Mouse (Mus musculus): Measurements from ENCODE around the gene Dock1.

Gene Dock1

GRCm38 (mm10) chr7:134751496-134751895 lies 81.0 kb downstream of the Dock1 start:
- DNase-seq (ENCODE audit: inconsistent ontology term), result no peak

DNA sequence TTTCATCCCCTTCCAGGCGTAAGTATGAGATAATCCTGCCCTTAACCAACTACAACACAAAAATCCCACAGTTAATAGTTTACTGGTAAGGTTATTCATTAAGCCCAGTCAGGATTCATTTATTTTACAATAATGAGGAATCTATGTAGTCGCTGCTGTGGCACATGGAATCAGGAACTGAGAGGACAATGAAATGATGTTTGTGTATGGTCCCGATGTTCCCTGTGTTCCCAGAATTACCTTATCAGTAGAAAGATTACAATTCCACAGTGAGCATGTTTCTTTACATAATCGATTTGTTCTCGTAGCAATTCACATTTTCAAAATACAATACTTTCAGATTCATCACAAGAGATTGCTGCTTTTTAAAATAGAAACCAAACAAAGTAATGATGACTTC lies 83.0 kb downstream of the Dock1 start:
- DNase-seq (ENCODE audit: inconsistent ontology term), result no peak

DNA sequence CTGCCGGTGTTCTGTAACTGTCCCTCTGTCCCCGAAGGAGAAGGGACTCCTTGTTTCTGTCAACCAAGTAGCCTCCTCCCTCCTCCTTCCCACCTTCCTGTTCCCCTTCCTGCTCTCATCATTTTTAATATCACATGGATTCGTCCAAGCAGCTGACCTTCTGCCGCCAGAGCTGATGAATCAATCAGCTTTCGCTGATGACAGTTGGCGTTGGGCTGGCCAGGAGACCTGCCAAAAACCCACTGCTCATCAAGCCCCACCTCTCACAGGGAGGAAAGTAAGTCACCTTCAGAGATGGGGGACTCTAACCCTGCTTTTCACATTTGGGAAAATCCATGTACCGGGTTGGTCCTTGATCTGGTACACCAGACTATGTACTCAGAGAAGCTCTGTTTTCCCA lies 87.2 kb downstream of the Dock1 start:
- DNase-seq (ENCODE audit: inconsistent ontology term), result no peak

- no peak for DNase-seq (ENCODE audit: inconsistent ontology term)
Observed at GRCm38 (mm10) chr7:134761799-134762198, 91.3 kb downstream of the Dock1 start.

GRCm38 (mm10) chr7:134765130-134765529 lies 94.7 kb downstream of the Dock1 start:
- DNase-seq (ENCODE audit: inconsistent ontology term), result no peak

DNA sequence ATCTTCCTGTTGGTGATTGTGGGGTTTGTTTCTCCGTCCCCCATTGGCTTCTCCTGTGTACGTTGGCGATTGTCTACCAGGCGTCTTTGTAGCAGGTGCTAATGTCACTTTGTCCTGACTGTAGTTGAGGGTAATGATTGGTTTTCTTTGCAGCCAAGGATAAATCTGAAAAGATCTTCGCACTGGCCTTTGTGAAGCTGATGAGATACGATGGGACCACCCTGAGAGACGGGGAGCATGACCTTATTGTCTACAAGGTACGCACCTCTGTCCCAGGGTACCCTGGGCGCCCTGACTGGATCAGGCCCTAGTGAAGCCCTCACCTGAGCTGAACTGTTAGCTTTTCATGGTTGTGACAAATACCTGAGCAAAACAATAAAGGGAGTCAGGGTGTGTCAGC lies 100.9 kb downstream of the Dock1 start:
- DNase-seq (ENCODE audit: inconsistent ontology term), result no peak

DNA sequence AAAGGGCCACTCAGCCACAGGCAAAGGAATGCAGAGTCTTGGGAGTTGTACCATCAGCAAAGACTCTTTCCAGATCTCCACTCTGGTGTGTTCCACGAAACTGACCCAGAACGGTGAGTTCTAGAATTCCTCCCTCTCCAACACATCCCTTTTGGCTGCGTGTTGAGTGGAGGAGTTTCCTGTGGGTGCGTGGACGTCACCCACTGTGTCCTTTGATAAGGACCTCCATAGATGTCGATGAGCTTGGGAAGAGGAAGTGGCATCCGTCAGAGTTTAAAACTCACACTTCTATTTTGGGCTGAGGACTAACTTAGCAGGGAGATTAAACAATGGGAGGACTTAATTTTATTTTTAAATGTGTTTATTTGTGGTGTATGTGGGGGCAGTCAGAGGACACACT lies 101.9 kb downstream of the Dock1 start:
- no peak for DNase-seq (ENCODE audit: inconsistent ontology term)

DNA sequence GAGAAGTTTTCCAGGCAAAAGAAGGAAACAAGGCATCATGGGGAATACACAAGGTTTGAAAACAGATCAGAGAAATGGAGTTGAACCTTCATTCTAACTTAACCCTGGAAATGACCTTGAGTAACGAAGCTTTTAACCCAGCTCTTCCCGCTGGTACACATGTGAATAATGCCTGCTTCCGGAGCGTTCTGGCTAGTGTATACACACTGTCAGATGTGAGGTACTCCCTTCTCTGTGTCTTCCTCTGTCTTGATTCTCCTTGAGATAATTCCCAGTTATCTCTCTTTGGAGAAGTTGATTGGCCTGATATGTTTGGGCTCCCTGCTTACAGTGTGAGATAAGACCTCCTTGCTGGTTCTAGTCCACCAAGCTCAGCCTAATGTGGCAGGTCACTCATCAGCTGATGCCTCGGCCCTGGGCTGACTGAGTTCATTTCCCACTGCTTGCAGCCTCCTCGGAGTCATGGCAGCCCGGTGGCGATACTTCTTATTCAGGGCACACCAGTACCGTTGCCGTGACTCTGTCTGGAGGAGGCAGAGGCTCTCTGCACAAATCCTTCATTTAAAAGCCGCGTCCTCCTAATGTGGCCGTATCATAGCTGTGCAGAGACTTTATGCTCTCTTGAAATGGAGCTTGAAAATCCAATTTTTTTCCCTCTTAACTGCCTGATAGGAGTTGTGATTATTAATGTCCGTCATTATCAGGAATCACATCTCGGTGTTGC lies 102.6 kb downstream of the Dock1 start:
- DNase-seq (ENCODE audit: inconsistent ontology term), result no peak

DNA sequence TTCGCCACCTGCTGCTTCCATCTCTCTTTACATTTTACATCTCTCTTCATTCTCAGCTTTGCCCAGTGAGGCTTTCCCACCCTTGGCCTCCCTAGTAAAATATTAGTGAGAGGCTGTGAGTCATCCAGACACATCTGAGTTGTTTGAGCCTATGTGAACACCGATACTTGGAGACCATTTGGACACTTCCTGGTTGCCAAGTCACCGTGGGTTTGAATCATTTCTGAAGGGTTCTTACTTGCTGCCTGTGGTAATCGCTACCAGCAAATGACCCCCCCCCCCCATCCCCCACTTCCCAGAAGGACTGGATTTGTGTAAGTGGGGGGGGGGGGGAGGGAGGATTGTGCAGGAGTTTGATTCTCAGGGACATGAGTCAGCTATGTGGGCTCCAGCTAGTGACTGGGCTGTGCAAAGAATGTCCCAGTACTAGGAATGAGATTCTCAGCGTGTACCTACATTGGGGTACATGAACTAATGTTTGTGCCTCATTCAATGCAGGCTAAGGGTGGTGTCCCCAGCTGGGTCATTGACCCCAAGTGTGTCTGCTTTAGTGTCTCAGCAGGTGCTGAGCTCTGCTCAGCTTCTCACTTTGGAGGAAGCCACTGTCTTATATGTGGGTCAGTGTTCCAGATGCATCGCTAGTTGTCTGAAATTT lies 103.4 kb downstream of the Dock1 start:
- peak; percentile 80 for DNase-seq (ENCODE audit: inconsistent ontology term)

DNA sequence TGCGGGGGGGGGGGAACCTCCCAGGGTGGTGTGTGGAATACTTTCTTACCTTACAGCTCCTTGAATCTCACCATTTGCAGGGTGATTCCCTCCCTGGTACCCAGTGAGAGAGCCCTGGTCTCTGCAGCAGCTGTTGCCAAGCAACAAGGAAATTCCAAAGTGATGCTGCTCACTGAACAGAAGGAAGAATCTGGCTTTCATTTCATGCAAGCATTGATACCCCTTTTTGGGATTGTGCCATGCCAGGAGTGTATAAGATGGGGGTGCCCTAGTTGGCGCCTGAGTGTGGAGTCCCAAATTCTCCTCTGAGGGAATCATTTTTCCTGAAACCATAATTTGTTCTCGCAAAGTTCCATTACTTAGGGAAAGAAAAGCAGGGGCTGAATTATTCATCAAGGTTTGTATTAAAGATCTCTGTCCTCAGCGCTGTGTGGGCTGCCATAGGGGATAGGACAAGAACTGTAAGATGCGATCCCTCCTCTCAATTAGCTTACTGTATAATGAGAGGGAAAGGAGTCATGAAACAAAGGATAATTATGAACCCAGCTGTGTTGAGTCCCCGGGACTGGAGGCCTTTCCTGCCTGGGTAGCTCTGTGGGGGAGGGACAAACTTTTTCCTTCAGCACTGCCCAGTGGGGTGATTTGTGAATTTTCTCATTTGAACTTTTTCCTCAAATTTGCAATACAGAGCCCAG lies 104.2 kb downstream of the Dock1 start:
- DNase-seq (ENCODE audit: inconsistent ontology term), result peak; percentile 35

GRCm38 (mm10) chr7:134775671-134776070 lies 105.2 kb downstream of the Dock1 start:
- peak; percentile 6 for DNase-seq (ENCODE audit: inconsistent ontology term)

DNA sequence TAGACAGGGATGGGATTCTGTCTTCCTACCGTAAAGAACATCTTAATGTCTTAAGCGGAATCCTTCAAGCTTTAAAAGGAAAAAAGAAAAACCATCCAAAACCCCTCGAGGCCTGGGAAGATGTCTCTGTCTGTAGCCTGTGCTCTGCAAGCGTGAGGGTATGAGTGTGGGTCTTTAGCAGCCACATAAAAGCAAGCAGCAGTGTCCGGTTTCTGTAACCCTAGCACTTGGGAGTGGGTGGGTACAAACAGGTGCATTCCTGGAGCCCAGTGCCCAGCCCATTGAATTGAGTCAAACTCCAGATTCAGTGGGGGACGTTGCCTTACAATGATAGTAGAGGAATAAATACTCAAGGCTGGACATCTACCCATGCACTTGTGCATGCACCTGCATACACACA lies 105.9 kb downstream of the Dock1 start:
- DNase-seq (ENCODE audit: inconsistent ontology term), result no peak

DNA sequence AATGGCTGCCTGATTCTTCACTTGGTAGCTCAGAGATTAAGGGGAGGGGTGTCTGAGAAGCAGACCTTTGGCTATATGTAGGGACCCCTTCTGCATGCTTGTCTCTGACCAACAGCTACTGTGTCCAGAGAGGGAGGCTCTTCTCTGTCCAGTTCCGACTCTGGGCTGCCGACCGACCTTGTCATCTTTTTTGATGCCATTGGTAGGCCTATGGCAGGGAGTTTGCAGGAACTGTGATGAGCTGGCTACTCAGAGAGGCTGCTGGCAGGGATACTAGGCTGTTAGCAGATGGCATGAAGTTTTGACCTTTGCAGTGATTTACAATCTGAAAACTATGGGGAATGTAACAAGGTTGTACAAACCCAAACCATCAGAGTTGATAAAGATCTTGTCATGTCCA lies 109.3 kb downstream of the Dock1 start:
- DNase-seq (ENCODE audit: inconsistent ontology term), result no peak

- DNase-seq (ENCODE audit: inconsistent ontology term), result no peak
Observed at GRCm38 (mm10) chr7:134787110-134787509, 116.7 kb downstream of the Dock1 start.

GRCm38 (mm10) chr7:134794889-134795288 lies 124.4 kb downstream of the Dock1 start:
- no peak for DNase-seq (ENCODE audit: inconsistent ontology term)

DNA sequence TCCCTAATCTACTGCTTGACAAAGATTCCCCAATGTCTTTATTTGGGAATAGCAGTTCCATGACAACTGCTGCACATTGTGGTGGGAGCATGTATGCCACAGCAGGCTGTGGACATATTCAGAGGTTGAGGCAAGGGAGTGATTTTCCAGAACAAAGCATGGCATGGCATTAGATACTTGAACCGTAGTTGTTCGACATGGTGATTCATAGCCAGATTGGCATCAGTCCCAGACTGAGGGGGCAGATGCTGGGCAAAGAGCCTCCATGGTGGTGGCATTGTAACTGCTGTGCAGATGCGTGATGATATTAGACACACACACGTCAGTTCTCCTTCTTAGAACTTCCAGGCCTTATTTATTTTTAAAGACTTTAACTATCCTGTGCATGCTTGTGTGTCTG lies 129.6 kb downstream of the Dock1 start:
- DNase-seq (ENCODE audit: inconsistent ontology term), result peak; percentile 89

DNA sequence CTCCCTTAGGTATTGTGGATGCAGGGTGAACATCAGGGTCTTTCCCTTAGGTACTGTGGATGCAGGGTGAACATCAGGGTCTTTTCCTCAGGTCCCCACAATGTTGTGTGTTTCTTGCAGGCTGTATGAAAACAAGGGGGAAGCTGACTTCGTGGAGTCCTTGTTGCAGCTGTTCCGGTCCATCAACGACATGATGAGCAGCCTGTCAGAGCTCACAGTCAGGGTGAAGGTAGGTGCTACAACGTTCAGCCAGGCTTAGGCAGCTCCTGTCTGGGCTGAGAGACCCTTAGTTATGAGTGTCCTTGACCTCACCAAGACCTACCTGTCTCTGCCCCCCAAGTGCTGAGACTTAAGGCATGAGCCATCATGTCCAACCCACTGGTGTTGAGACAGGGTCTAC lies 134.0 kb downstream of the Dock1 start:
- DNase-seq (ENCODE audit: inconsistent ontology term), result no peak

GRCm38 (mm10) chr7:134806799-134807198 lies 136.3 kb downstream of the Dock1 start:
- DNase-seq (ENCODE audit: inconsistent ontology term), result no peak

GRCm38 (mm10) chr7:134808406-134808805 lies 138.0 kb downstream of the Dock1 start:
- DNase-seq (ENCODE audit: inconsistent ontology term), result no peak

DNA sequence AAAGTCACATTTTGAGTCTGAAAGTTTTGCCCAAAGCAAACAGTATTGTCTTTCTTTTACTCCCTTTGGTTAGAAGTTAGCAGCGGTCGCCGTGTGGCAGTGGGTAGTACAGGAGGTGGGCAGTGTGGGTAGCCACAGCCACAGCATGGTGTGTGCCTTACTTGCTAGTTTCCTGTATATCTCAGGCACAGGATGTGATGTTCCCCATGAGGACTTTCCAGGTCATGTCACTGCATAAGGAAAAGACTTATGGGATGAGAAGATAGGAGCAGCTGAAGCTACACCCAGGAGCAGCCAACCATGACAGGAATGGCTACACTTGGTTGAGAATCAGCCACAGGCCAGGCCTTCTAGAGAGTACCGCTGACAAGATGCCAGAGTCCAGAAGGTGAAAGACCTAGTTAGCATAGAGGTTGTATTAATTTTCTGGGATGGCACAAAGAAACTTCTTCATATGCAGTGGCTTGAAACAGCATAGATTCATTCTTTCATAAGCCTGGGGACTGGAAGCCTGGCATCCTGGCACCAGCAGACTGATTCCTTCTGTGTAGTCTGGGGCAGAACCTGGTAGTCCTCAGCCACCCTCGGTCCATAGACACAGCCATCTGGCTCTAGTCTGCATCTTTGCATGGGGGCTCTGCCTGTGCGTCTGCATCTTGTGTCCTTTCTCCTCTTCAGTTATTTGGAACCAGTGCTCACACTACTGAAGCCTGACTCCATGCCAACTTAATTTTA lies 139.0 kb downstream of the Dock1 start:
- no peak for DNase-seq (ENCODE audit: inconsistent ontology term)

- DNase-seq (ENCODE audit: inconsistent ontology term), result no peak
Observed at GRCm38 (mm10) chr7:134818471-134818870, 148.0 kb downstream of the Dock1 start.

- DNase-seq (ENCODE audit: inconsistent ontology term), result no peak
Observed at GRCm38 (mm10) chr7:134821264-134821663, 150.8 kb downstream of the Dock1 start.
